Mouse (Mus musculus) cerebellum, adult 2 months (tissue): ENCODE data around the gene Fam184a.
A peak's percentile ranks its signal among the peaks of the same experiment; 100 is the strongest.

Experiments
- CTCF ChIP-seq: fragments of 200-500 bp; IDR thresholded peaks from 2 replicates; pipeline ENCODE4 v1.5.1; 2011; ENCODE audit warnings: low read depth, mild to moderate bottlenecking, control low read depth, low read length, moderate library complexity, borderline replicate concordance; ENCODE audit not compliant: insufficient read depth
- POLR2A ChIP-seq: fragments of 200-500 bp; IDR thresholded peaks from 2 replicates; pipeline ENCODE4 v1.6.1; 2011; ENCODE audit warnings: low read length, control low read depth, borderline replicate concordance; ENCODE audit not compliant: insufficient read depth

GRCm38 (mm10) chr10:53596677-53597120 is 154.2 kb downstream of the Fam184a start, which contains the start of gene Asf1a:
- TF ChIP-seq POLR2A: peak; percentile 35; the same call in 1 of the 2 replicates
- TF ChIP-seq CTCF: peak; percentile 64; the same call in 1 of the 2 replicates
